In the genomic region with DNA sequence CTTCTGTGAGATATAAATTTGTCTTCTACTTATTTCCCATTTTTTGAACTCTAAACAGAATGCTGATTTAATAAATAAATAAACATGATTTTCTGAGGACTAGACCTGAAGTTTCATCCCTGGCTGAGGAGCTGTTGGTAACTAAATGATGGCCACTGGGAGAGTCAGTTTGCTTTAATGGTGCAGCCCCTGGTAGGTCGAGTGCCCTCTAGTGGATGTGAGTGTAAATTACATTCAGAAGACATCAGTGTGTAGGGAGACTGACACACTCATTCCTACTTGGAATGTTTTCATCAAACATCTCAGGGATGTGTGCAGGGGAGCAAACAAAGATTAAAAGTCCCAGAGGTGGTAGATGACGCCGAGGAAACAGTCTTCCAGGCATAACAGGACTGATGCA, we compare ENCODE assay signal across 8 mouse cellular contexts.
DNase-seq lines count a peak whose midpoint lies in the region; ATAC-seq and TF ChIP-seq lines count a peak whose summit lies in the region.

No protein-coding gene starts in this region.

- no peaks in the 10 kb centered on the region for H3K79me2 ChIP-seq in liver, adult 2 months (ENCODE audit: control insufficient read depth, insufficient read depth, low read length)

- peak; percentile 9 to 72 for DNase-seq in adrenal gland, adult (ENCODE audit: inconsistent age in 2 of 2, low spot score in 1 of 2)
- DNase-seq in adrenal gland, postnatal 4 days (ENCODE audit: low spot score in 2 of 2): no peak
- peak; percentile 15 for DNase-seq in liver, adult 2 months (ENCODE audit: extremely low read depth, low read depth, low spot score)
- no peak for DNase-seq in liver, embryonic 11.5 days (ENCODE audit: low spot score)
- peak; percentile 11 for DNase-seq in c-Kit-negative CD71-positive TER-119-positive erythroid progenitor cells, embryonic 14.5 days (ENCODE audit: low read depth, low spot score)
- peak; percentile 41 for DNase-seq in naive thymus-derived CD4-positive, alpha-beta T cell, adult 2 months (ENCODE audit: low read depth)
- no peak for DNase-seq in gastrocnemius, adult 8-10 months (ENCODE audit: low spot score in 2 of 2)
- no peak for DNase-seq in left cerebral cortex, adult 11 months (ENCODE audit: low spot score)

- H3K36me3 ChIP-seq in liver, adult 2 months (ENCODE audit: control insufficient read depth, insufficient read depth, low read length): no peaks in the 10 kb centered on the region
- H3K36me3 ChIP-seq in liver, embryonic 11.5 days (ENCODE audit: control insufficient read depth, insufficient read depth, low read length): no peaks in the 10 kb centered on the region

- no peak for ATAC-seq in liver, embryonic 11.5 days (replicated peaks; ENCODE audit: low FRiP score)

- no peak for TF ChIP-seq POLR2A in liver, adult 2 months (IDR thresholded peaks at IDR 0.05; ENCODE audit: extremely low read depth, insufficient read depth, low read length)

- H3K4me2 ChIP-seq in liver, embryonic 11.5 days: no peak overlapping the region

- no peaks in the 10 kb centered on the region for H3K4me1 ChIP-seq in liver, adult 2 months (ENCODE audit: control insufficient read depth, insufficient read depth, low read length)
- no peaks in the 10 kb centered on the region for H3K4me1 ChIP-seq in liver, embryonic 11.5 days (replicated peaks; ENCODE audit: control insufficient read depth, insufficient read depth, low read length)

- H3K4me3 ChIP-seq in liver, adult 2 months (ENCODE audit: insufficient read depth, low read depth, low read length): no peak overlapping the region
- H3K4me3 ChIP-seq in liver, embryonic 11.5 days (ENCODE audit: low read depth, low read length): no peak overlapping the region

- no peak overlapping the region for H3K9ac ChIP-seq in liver, adult 2 months (ENCODE audit: low read depth, low read length)
- H3K9ac ChIP-seq in liver, embryonic 11.5 days (ENCODE audit: low read depth, low read length): no peak overlapping the region

- no peaks in the 10 kb centered on the region for H3K9me3 ChIP-seq in liver, embryonic 11.5 days (ENCODE audit: control insufficient read depth, low read length)

- TF ChIP-seq CTCF in liver, adult 2 months (IDR thresholded peaks at IDR 0.05; ENCODE audit: low read depth, low read length): peak; percentile 56; the same call in 1 of the 2 replicates

- 46% methylated on average over 3 of the region's 3 CpGs for WGBS in liver, adult 2 months
- WGBS in liver, embryonic 11.5 days: 42% methylated on average over 3 of the region's 3 CpGs

- no peaks in the 10 kb centered on the region for H3K27me3 ChIP-seq in liver, adult 2 months (ENCODE audit: control insufficient read depth, insufficient read depth, low read length)
- no peaks in the 10 kb centered on the region for H3K27me3 ChIP-seq in liver, embryonic 11.5 days (replicated peaks; ENCODE audit: control insufficient read depth, insufficient read depth, low read length)

- no peak overlapping the region for H3K27ac ChIP-seq in liver, adult 2 months (replicated peaks; ENCODE audit: insufficient read depth, low read depth, low read length)
- H3K27ac ChIP-seq in liver, embryonic 11.5 days (ENCODE audit: low read depth, low read length): no peak overlapping the region

Comparison
In these comparisons a context has a peak if more than half of its experiments do, and no peak if none do; other contexts are left out.
1. DNase-seq: peak in adrenal gland, adult (2 of 2), liver, adult 2 months (single experiment), c-Kit-negative CD71-positive TER-119-positive erythroid progenitor cells, embryonic 14.5 days (single experiment) and naive thymus-derived CD4-positive, alpha-beta T cell, adult 2 months (single experiment); none in adrenal gland, postnatal 4 days (0 of 2), liver, embryonic 11.5 days (single experiment), gastrocnemius, adult 8-10 months (0 of 2) and left cerebral cortex, adult 11 months (single experiment).